Mouse (Mus musculus) MEL (cell line): Measurements from ENCODE around the gene Actn1. TPM values are rescaled to one million over a fixed set of nuclear protein-coding genes. Genes with fewer than 3 reads are reported as not detected.

Source experiments
- DNase-seq: peaks from one replicate; pipeline ENCODE4 v3.0.0; 2011; ENCODE audit warnings: low read depth, low spot score
- H3K27ac ChIP-seq: 2 replicates; pipeline ENCODE4 v1.5.1; 2012; ENCODE audit warnings: low read depth, mild to moderate bottlenecking, control low read depth, low read length, moderate library complexity; ENCODE audit not compliant: control insufficient read depth
- H3K27me3 ChIP-seq, 2 experiments: fragments of 150-350 bp in 1 of 2; sonication (generic) in 1 of 2; 2 replicates each; pipeline ENCODE4 v1.6.1; 2012; ENCODE audit warnings: low read length in 2 of 2, mild to moderate bottlenecking in 2 of 2, improper control_type of control experiment in 1 of 2, moderate library complexity in 1 of 2; ENCODE audit not compliant: insufficient read depth in 2 of 2, control insufficient read depth in 1 of 2
- H3K36me3 ChIP-seq, 2 experiments: 2 replicates each; pipeline ENCODE4 v1.6.1; 2012 to 2014; ENCODE audit warnings: low read length in 2 of 2, improper control_type of control experiment in 1 of 2, inconsistent platforms in 1 of 2, mild to moderate bottlenecking in 1 of 2; ENCODE audit not compliant: insufficient read depth in 2 of 2, control insufficient read depth in 1 of 2
- H3K4me1 ChIP-seq, 2 experiments: fragments of 150-350 bp in 1 of 2; sonication (generic) in 1 of 2; 2 replicates each; pipeline ENCODE4 v1.6.1; 2012; ENCODE audit warnings: low read length in 2 of 2, improper control_type of control experiment in 1 of 2, mild to moderate bottlenecking in 1 of 2; ENCODE audit not compliant: insufficient read depth in 2 of 2, control insufficient read depth in 1 of 2
- H3K4me3 ChIP-seq, 2 experiments: fragments of 150-350 bp in 1 of 2; sonication (generic) in 1 of 2; 2 replicates each; pipeline ENCODE4 v1.5.1; 2012; ENCODE audit warnings: low read depth in 2 of 2, low read length in 2 of 2, mild to moderate bottlenecking in 2 of 2, moderate library complexity in 2 of 2, control low read depth in 1 of 2, improper control_type of control experiment in 1 of 2; ENCODE audit not compliant: control insufficient read depth in 1 of 2, insufficient read depth in 1 of 2
- H3K79me2 ChIP-seq: 2 replicates; pipeline ENCODE4 v1.6.1; 2012; ENCODE audit warnings: mild to moderate bottlenecking, low read length, moderate library complexity; ENCODE audit not compliant: control insufficient read depth, poor library complexity, insufficient read depth
- H3K9ac ChIP-seq: 2 replicates; pipeline ENCODE4 v1.6.1; 2012; ENCODE audit warnings: low read depth, mild to moderate bottlenecking, control low read depth, low read length, moderate library complexity; ENCODE audit not compliant: control insufficient read depth, poor library complexity, severe bottlenecking
- H3K9me3 ChIP-seq: fragments of 150-350 bp; sonication (generic); replicated peaks from 2 replicates; pipeline ENCODE4 v1.6.1; 2012; ENCODE audit warnings: mild to moderate bottlenecking, low read length, improper control_type of control experiment, moderate library complexity; ENCODE audit not compliant: insufficient read depth
- BHLHE40 ChIP-seq: IDR thresholded peaks from 2 replicates; pipeline ENCODE4 v1.6.1; 2012; ENCODE audit warnings: low read depth, mild to moderate bottlenecking, inconsistent platforms, low read length, improper control_type of control experiment, borderline replicate concordance
- CHD1 ChIP-seq: IDR thresholded peaks from 2 replicates; pipeline ENCODE4 v1.6.1; 2012; ENCODE audit warnings: low read depth, mild to moderate bottlenecking, inconsistent platforms, low read length, improper control_type of control experiment
- CTCF ChIP-seq, 3 experiments: IDR thresholded peaks in 2 of 3; conservative IDR thresholded peaks in 1 of 3; 2 replicates each; pipeline ENCODE4 v1.5.1; 2011 to 2012; ENCODE audit warnings: low read length in 3 of 3, low read depth in 2 of 3, mild to moderate bottlenecking in 2 of 3, improper control_type of control experiment in 1 of 3, inconsistent platforms in 1 of 3, mixed read lengths in 1 of 3, moderate library complexity in 1 of 3; ENCODE audit not compliant: control insufficient read depth in 1 of 3, insufficient read depth in 1 of 3, poor library complexity in 1 of 3, severe bottlenecking in 1 of 3
- ELF1 ChIP-seq: IDR thresholded peaks from 2 replicates; pipeline ENCODE4 v1.6.1; 2014; ENCODE audit warnings: low read depth, mild to moderate bottlenecking, inconsistent platforms, low read length, improper control_type of control experiment, moderate library complexity
- GATA1 ChIP-seq: IDR thresholded peaks from 2 replicates; pipeline ENCODE4 v1.6.1; 2011; ENCODE audit warnings: low read depth, low read length, improper control_type of control experiment
- JUND ChIP-seq: IDR thresholded peaks from 2 replicates; pipeline ENCODE4 v1.6.1; 2011; ENCODE audit warnings: low read depth, mild to moderate bottlenecking, improper control_type of control experiment, low read length
- MAFK ChIP-seq: IDR thresholded peaks from 2 replicates; pipeline ENCODE4 v1.6.1; 2011; ENCODE audit warnings: low read depth, mild to moderate bottlenecking, low read length, improper control_type of control experiment, borderline replicate concordance
- MYB ChIP-seq: IDR thresholded peaks from 2 replicates; pipeline ENCODE4 v1.6.1; 2011; ENCODE audit warnings: mild to moderate bottlenecking, low read depth, low read length, improper control_type of control experiment
- NELFE ChIP-seq: IDR thresholded peaks from 2 replicates; pipeline ENCODE4 v1.6.1; 2011; ENCODE audit warnings: low read depth, low read length, improper control_type of control experiment
- NRF1 ChIP-seq: IDR thresholded peaks from 2 replicates; pipeline ENCODE4 v1.6.1; 2014; ENCODE audit warnings: low read depth, mild to moderate bottlenecking, inconsistent platforms, low read length, improper control_type of control experiment, moderate library complexity; ENCODE audit not compliant: poor library complexity, insufficient read depth, severe bottlenecking
- POLR2A ChIP-seq, 2 experiments: IDR thresholded peaks; 2 replicates each; pipeline ENCODE4 v1.6.1; 2011 to 2012; ENCODE audit warnings: low read length in 2 of 2, mild to moderate bottlenecking in 2 of 2, control low read depth in 1 of 2, improper control_type of control experiment in 1 of 2, low read depth in 1 of 2, moderate library complexity in 1 of 2; ENCODE audit not compliant: control insufficient read depth in 1 of 2, insufficient read depth in 1 of 2, poor library complexity in 1 of 2
- RAD21 ChIP-seq: IDR thresholded peaks from 2 replicates; pipeline ENCODE4 v1.6.1; 2011; ENCODE audit warnings: mild to moderate bottlenecking, low read depth, low read length, improper control_type of control experiment
- RCOR1 ChIP-seq: IDR thresholded peaks from 2 replicates; pipeline ENCODE4 v1.6.1; 2012; ENCODE audit warnings: low read depth, mild to moderate bottlenecking, inconsistent platforms, low read length, improper control_type of control experiment
- SMC3 ChIP-seq: IDR thresholded peaks from 2 replicates; pipeline ENCODE4 v1.6.1; 2011; ENCODE audit warnings: low read depth, low read length, improper control_type of control experiment
- TBP ChIP-seq: IDR thresholded peaks from 2 replicates; pipeline ENCODE4 v1.8.0; 2011; ENCODE audit warnings: low read depth, low read length, improper control_type of control experiment
- TCF12 ChIP-seq: IDR thresholded peaks from 2 replicates; pipeline ENCODE4 v1.6.1; 2014; ENCODE audit warnings: low read depth, mild to moderate bottlenecking, inconsistent platforms, low read length, improper control_type of control experiment, moderate library complexity
- UBTF ChIP-seq: IDR thresholded peaks from 2 replicates; pipeline ENCODE4 v1.6.1; 2012; ENCODE audit warnings: low read depth, mild to moderate bottlenecking, inconsistent platforms, low read length, improper control_type of control experiment, moderate library complexity, borderline replicate concordance; ENCODE audit not compliant: insufficient read depth
- USF1 ChIP-seq: IDR thresholded peaks from 2 replicates; pipeline ENCODE4 v1.6.1; 2014; ENCODE audit warnings: low read depth, mild to moderate bottlenecking, inconsistent platforms, low read length, improper control_type of control experiment, moderate library complexity
- ZC3H11A ChIP-seq: IDR thresholded peaks from 2 replicates; pipeline ENCODE4 v1.6.1; 2012; ENCODE audit warnings: low read depth, mild to moderate bottlenecking, inconsistent platforms, low read length, improper control_type of control experiment
- ZMIZ1 ChIP-seq: IDR thresholded peaks from 2 replicates; pipeline ENCODE4 v1.6.1; 2012; ENCODE audit warnings: low read depth, mild to moderate bottlenecking, inconsistent platforms, low read length, improper control_type of control experiment, moderate library complexity
- ZNF384 ChIP-seq: IDR thresholded peaks from 2 replicates; pipeline ENCODE4 v1.6.1; 2012; ENCODE audit warnings: low read depth, mild to moderate bottlenecking, inconsistent platforms, low read length, improper control_type of control experiment
- polyA plus RNA-seq, 2 experiments: library from polyadenylated mRNA; stranded (reverse) in 1 of 2; unstranded in 1 of 2; fragments of >175 nt in 1 of 2; fragments of >200 nt in 1 of 2; gene quantifications; 2 replicates each; pipeline versions ENCODE4 v1.2.1 to v1.2.4; 2012; ENCODE audit warnings: low replicate concordance in 2 of 2, low read depth in 1 of 2; ENCODE audit not compliant: insufficient read length in 2 of 2, insufficient read depth in 1 of 2, missing spikeins in 1 of 2
- total RNA-seq: library from RNA; depleted of rRNA; stranded (reverse); fragments of 300-350 nt; gene quantifications from 2 replicates; pipeline ENCODE4 v1.2.3, GENCODE M21; 2012

The Actn1 gene
- total and polyA plus RNA-seq, 3 experiments: 7.8 to 27.0 TPM; not detected in 1

DNA sequence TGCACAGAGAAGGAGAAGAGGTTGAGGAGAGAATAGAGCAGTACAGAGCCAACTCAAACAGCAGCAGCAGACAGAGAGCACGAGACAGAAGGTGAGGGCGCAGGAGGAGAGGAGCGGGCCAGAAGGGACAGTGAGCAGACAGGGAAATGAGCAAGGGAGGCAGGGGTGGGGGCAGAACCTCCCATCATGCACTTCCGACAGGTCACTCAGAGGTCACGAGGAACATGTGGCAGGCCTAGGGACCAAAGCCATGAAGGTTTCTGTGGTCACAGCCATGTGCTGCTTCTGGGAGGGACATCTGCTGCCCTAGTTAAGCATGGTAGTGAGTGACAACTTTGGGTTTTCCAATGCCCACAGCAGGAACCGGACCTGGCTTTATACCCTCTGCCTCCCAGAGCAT lies 68.8 kb downstream of the Actn1 start:
- no peak for DNase-seq
- H3K4me3 ChIP-seq: no peak overlapping the region
- no peaks in the 10 kb centered on the region for H3K79me2 ChIP-seq
- H3K4me1 ChIP-seq: no peaks in the 10 kb centered on the region
- no peak overlapping the region for H3K27ac ChIP-seq
- H3K27me3 ChIP-seq: no peaks in the 10 kb centered on the region
- no peaks in the 10 kb centered on the region for H3K9me3 ChIP-seq
- TF ChIP-seq SMC3 (no peak), POLR2A (IDR thresholded peaks at IDR 0.05; ENCODE audit: control insufficient read depth in 1 of 2, insufficient read depth in 1 of 2, low read depth in 1 of 2, low read length in 2 of 2, poor library complexity in 1 of 2) (no peak), NRF1 (no peak), ELF1 (no peak), GATA1 (no peak), CHD1 (no peak), ZMIZ1 (no peak), TCF12 (no peak), ZNF384 (no peak), UBTF (no peak)
- H3K9ac ChIP-seq: no peak overlapping the region
- H3K36me3 ChIP-seq: no peaks in the 10 kb centered on the region

DNA sequence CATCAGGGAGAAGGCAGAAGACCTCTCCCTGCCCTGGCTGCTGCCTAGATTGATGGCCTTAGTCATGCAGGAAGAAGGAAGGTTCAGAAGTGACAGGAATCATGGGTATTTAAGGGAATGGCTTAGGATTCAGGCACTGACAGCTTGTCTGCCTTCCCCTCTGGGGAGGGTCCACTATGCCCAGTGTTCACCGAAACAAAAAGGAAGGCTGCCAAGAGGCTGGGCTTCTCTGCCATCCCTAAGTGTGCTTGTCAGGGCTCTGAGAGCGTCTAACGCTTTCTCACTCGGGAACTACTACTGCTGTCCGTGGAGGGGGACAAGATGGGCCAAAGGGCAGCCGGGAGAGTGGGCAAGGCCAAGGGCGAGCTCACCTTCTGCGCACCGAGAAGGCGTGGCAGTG lies 69.3 kb downstream of the Actn1 start:
- H3K9me3 ChIP-seq: no peaks in the 10 kb centered on the region
- no peak overlapping the region for H3K27ac ChIP-seq
- no peaks in the 10 kb centered on the region for H3K4me1 ChIP-seq
- no peaks in the 10 kb centered on the region for H3K36me3 ChIP-seq
- no peaks in the 10 kb centered on the region for H3K79me2 ChIP-seq
- no peak overlapping the region for H3K9ac ChIP-seq
- H3K4me3 ChIP-seq: no peak overlapping the region
- TF ChIP-seq GATA1 (no peak), NELFE (no peak), SMC3 (no peak), USF1 (no peak), TCF12 (no peak), JUND (no peak), TBP (no peak), BHLHE40 (no peak), MAFK (no peak), RAD21 (no peak), RCOR1 (no peak), MYB (no peak), ZC3H11A (no peak), CTCF (IDR thresholded peaks at IDR 0.05 in 2 of 3, conservative IDR thresholded peaks at IDR 0.05 in 1 of 3; ENCODE audit: control insufficient read depth in 1 of 3, insufficient read depth in 1 of 3, low read depth in 2 of 3, low read length in 3 of 3, poor library complexity in 1 of 3, severe bottlenecking in 1 of 3) (no peak)
- TF ChIP-seq, all 39 proteins: peak for 0
- no peak for DNase-seq
- H3K27me3 ChIP-seq: no peaks in the 10 kb centered on the region
